Mouse (Mus musculus): Measurements from ENCODE around the gene Klhl2. TPM values are rescaled to one million over a fixed set of nuclear protein-coding genes. Genes with fewer than 3 reads are reported as not detected.

Klhl2 gene
- polyA plus RNA-seq, 1 experiment from 2014 or later: 16.1 TPM

GRCm38 (mm10) chr8:64768645-64769044, 81.2 kb downstream of the Klhl2 start:
- Histone ChIP-seq H3K27me3 (replicated peaks) (no peaks in the 10 kb centered on the region), H3K4me2 (no peak overlapping the region), H3K36me3 (no peaks in the 10 kb centered on the region; the same call in 1 of the 2 replicates), H3K9me3 (replicated peaks) (no peaks in the 10 kb centered on the region), H3K4me1 (replicated peaks) (0 out of 2 replicates have a peak, but pooled peaks cover 3% of the 10 kb centered on the region), H3K4me3 (no peak overlapping the region), H3K27ac (ENCODE audit: poor library complexity, severe bottlenecking) (no peak overlapping the region), H3K9ac (no peak overlapping the region)
- ATAC-seq (ENCODE audit: insufficient number of reproducible peaks, low FRiP score): no peak
- WGBS: 84% methylated on average over 9 of the region's 9 CpGs

- Histone ChIP-seq H3K27me3 (replicated peaks) (no peaks in the 10 kb centered on the region), H3K9me3 (replicated peaks) (no peaks in the 10 kb centered on the region), H3K9ac (no peak overlapping the region), H3K4me1 (replicated peaks) (0 out of 2 replicates have a peak, but pooled peaks cover 3% of the 10 kb centered on the region), H3K4me2 (no peak overlapping the region), H3K4me3 (no peak overlapping the region), H3K36me3 (peaks cover 4% of the 10 kb centered on the region), H3K27ac (ENCODE audit: poor library complexity, severe bottlenecking) (no peak overlapping the region)
- no peak for ATAC-seq (ENCODE audit: insufficient number of reproducible peaks, low FRiP score)
- 94% methylated on average over 9 of the region's 9 CpGs for WGBS
These were observed 82.8 kb downstream of the Klhl2 start for GRCm38 (mm10) chr8:64767047-64767446.

- no peaks in the 10 kb centered on the region for H3K9me3 ChIP-seq (replicated peaks)
- H3K27ac ChIP-seq (ENCODE audit: poor library complexity, severe bottlenecking): no peak overlapping the region
- ATAC-seq (ENCODE audit: insufficient number of reproducible peaks, low FRiP score): no peak
- WGBS: 75% methylated on average over 9 of the region's 9 CpGs
- no peak overlapping the region for H3K4me3 ChIP-seq
- H3K4me1 ChIP-seq (replicated peaks): no peaks in the 10 kb centered on the region
- peaks cover 7% of the 10 kb centered on the region for H3K36me3 ChIP-seq
- no peak overlapping the region for H3K4me2 ChIP-seq
- no peaks in the 10 kb centered on the region for H3K27me3 ChIP-seq (replicated peaks)
- H3K9ac ChIP-seq: no peak overlapping the region
These were observed 85.7 kb downstream of the Klhl2 start for GRCm38 (mm10) chr8:64764075-64764474.

GRCm38 (mm10) chr8:64762751-64763150, 87.1 kb downstream of the Klhl2 start:
- Histone ChIP-seq H3K9me3 (replicated peaks) (no peaks in the 10 kb centered on the region), H3K27ac (ENCODE audit: poor library complexity, severe bottlenecking) (no peak overlapping the region), H3K4me1 (replicated peaks) (no peaks in the 10 kb centered on the region), H3K4me2 (no peak overlapping the region), H3K36me3 (peaks cover 15% of the 10 kb centered on the region), H3K9ac (no peak overlapping the region), H3K4me3 (no peak overlapping the region), H3K27me3 (replicated peaks) (no peaks in the 10 kb centered on the region)
- WGBS: 80% methylated on average over 1 of the region's 1 CpGs
- no peak for ATAC-seq (ENCODE audit: insufficient number of reproducible peaks, low FRiP score)

DNA sequence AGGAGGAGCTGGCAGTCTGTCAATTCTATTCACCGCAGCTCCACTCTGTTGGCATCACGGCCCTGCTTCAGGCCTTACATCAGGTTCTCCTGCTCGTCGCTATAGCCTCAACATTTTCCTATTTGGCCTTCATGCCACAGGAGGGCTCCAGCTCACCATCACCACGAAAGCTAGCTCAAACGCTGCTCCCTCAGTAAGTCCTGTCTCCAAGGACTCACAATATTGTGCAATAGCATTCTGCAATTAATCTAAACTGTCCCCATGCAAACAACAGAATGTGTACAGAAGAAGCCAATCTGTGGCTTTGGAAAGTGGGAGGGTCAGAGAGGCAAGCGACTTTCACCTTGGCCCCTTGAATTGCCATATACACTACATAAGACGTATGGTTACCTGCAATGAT, 88.4 kb downstream of the Klhl2 start:
- Histone ChIP-seq H3K9ac (no peak overlapping the region), H3K4me2 (no peak overlapping the region), H3K4me3 (no peak overlapping the region), H3K9me3 (replicated peaks) (no peaks in the 10 kb centered on the region), H3K36me3 (peaks cover 19% of the 10 kb centered on the region), H3K27me3 (replicated peaks) (no peaks in the 10 kb centered on the region), H3K4me1 (replicated peaks) (no peaks in the 10 kb centered on the region), H3K27ac (ENCODE audit: poor library complexity, severe bottlenecking) (no peak overlapping the region)
- no peak for ATAC-seq (ENCODE audit: insufficient number of reproducible peaks, low FRiP score)
- WGBS: 87% methylated on average over 8 of the region's 8 CpGs

GRCm38 (mm10) chr8:64757956-64758355, 91.9 kb downstream of the Klhl2 start:
- Histone ChIP-seq H3K9ac (no peak overlapping the region), H3K4me2 (no peak overlapping the region), H3K27me3 (replicated peaks) (no peaks in the 10 kb centered on the region), H3K4me3 (no peak overlapping the region), H3K4me1 (replicated peaks) (no peaks in the 10 kb centered on the region), H3K27ac (ENCODE audit: poor library complexity, severe bottlenecking) (no peak overlapping the region), H3K9me3 (replicated peaks) (no peaks in the 10 kb centered on the region), H3K36me3 (peaks cover 29% of the 10 kb centered on the region)
- 93% methylated on average over 15 of the region's 15 CpGs for WGBS
- no peak for ATAC-seq (ENCODE audit: insufficient number of reproducible peaks, low FRiP score)

- WGBS: 75% methylated on average over 10 of the region's 10 CpGs
- Histone ChIP-seq H3K9ac (no peak overlapping the region), H3K36me3 (peaks cover 22% of the 10 kb centered on the region), H3K4me1 (replicated peaks) (no peaks in the 10 kb centered on the region), H3K27ac (ENCODE audit: poor library complexity, severe bottlenecking) (no peak overlapping the region), H3K4me3 (no peak overlapping the region), H3K9me3 (replicated peaks) (no peaks in the 10 kb centered on the region), H3K27me3 (replicated peaks) (no peaks in the 10 kb centered on the region), H3K4me2 (no peak overlapping the region)
- ATAC-seq (ENCODE audit: insufficient number of reproducible peaks, low FRiP score): no peak
These were observed 103.4 kb downstream of the Klhl2 start for GRCm38 (mm10) chr8:64746215-64747058.

DNA sequence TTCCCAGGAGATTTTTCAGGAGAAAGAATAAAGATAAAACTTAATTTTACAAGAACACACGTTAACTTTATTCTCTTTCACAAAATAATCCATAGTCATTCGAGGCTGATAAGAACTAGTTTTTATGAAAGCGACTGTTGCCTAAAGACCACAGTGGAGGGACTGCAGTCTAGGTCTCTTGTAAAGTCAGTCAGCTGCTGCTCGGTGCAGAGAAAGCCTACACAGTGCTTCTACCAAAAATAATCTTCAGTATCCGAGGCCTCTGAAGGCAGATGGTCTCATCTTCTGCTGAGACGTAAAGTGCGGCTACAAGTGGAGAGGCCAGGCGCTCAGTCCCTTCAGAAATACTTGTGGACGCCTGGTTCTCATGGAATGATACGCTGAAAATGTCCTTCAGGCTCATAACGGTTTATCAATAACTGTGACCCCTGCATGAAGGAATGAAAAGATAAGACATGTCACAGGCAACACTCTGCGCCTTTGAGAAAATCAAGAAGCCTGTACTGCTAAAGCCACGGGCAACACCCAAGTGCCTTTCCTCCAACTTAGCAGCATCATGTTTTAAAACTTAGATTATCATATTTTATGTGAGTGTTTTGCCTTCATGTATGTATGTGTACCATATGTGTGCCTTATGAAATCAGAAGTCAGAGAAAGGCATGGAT, 109.1 kb downstream of the Klhl2 start:
- H3K9me3 ChIP-seq (replicated peaks): no peaks in the 10 kb centered on the region
- no peak overlapping the region for H3K4me3 ChIP-seq
- WGBS: 50% methylated on average over 13 of the region's 13 CpGs
- peaks cover 5% of the 10 kb centered on the region for H3K4me1 ChIP-seq (replicated peaks)
- H3K4me2 ChIP-seq: no peak overlapping the region
- ATAC-seq (ENCODE audit: insufficient number of reproducible peaks, low FRiP score): no peak
- no peak overlapping the region for H3K9ac ChIP-seq
- peak overlapping the region; percentile 33; the same call in 1 of the 2 replicates for H3K27ac ChIP-seq (ENCODE audit: poor library complexity, severe bottlenecking)
- H3K27me3 ChIP-seq (replicated peaks): no peaks in the 10 kb centered on the region
- H3K36me3 ChIP-seq: no peaks in the 10 kb centered on the region

DNA sequence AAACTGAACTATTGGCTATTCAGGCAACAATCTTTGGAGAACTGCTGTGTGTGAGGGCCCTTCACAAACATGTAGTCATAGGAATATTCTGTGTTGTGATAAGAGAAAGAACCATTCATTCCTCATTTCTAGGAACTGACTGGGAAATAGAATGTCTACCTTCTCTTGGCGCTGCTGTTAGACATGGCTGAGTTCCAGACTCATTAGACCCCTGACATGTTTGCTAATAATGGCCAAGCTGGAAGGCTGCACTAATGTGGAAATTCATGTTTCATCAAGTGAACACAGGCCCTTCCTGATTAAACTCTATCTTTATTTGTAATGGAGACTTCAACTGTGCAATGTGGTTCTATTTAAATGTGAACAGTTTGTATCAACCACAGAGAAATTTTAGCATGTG, 110.9 kb downstream of the Klhl2 start:
- Histone ChIP-seq H3K9me3 (replicated peaks) (no peaks in the 10 kb centered on the region), H3K4me2 (no peak overlapping the region), H3K9ac (no peak overlapping the region), H3K27me3 (replicated peaks) (no peaks in the 10 kb centered on the region), H3K4me1 (replicated peaks) (peaks cover 12% of the 10 kb centered on the region), H3K27ac (ENCODE audit: poor library complexity, severe bottlenecking) (no peak overlapping the region), H3K4me3 (no peak overlapping the region), H3K36me3 (no peaks in the 10 kb centered on the region)
- WGBS: 86% methylated on average over 1 of the region's 1 CpGs
- ATAC-seq (ENCODE audit: insufficient number of reproducible peaks, low FRiP score): no peak

DNA sequence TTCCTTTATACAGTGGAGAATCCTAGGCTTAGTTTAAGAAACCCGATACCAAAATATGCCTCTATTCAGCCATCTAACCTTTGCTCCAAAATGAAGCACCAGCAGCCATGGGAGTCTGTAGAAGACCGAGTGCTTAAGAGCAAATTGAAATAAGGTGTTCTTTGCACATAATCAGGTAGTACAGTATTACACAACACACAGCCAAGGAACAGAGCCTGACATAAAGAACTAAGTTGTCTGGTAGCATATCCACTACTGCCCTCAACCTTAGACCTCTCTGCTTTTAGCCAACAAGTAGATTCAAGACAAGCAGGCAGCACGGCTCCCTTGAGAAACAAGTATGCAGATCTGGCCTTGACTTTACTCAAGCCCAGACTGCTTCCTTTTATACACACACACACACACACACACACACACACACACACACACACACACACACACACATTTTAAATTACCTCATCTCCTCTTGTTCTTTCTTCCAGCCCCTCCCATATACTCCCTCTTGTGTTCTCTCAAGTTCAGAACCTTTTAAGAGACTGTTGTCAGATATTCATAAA, 113.0 kb downstream of the Klhl2 start:
- Histone ChIP-seq H3K27ac (ENCODE audit: poor library complexity, severe bottlenecking) (no peak overlapping the region), H3K36me3 (no peaks in the 10 kb centered on the region), H3K9me3 (replicated peaks) (no peaks in the 10 kb centered on the region), H3K27me3 (replicated peaks) (no peaks in the 10 kb centered on the region), H3K4me3 (no peak overlapping the region), H3K4me1 (replicated peaks) (peaks cover 21% of the 10 kb centered on the region), H3K9ac (no peak overlapping the region), H3K4me2 (no peak overlapping the region)
- 83% methylated on average over 3 of the region's 3 CpGs for WGBS
- ATAC-seq (ENCODE audit: insufficient number of reproducible peaks, low FRiP score): no peak

DNA sequence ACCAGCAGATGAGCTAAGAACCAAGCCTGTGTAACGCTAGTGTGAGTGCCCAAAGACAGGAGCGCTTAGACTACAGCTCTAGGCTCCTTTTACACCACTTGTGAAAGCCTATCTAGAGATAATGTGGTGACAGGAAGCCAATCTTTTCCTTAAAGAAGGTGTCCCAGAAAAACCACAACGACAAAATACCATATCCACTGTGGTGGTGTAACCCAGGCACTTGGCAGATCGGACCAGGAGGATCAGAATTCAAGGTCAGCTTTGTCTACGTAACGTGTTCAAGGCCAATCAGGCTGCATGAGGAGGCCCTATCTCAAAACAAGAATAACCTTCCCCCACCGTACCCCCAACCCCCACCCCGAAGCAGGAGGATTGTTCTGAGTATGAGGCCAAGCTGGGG, 114.7 kb downstream of the Klhl2 start:
- H3K27me3 ChIP-seq (replicated peaks): no peaks in the 10 kb centered on the region
- H3K4me1 ChIP-seq (replicated peaks): peaks cover 16% of the 10 kb centered on the region
- H3K4me2 ChIP-seq: no peak overlapping the region
- H3K9me3 ChIP-seq (replicated peaks): no peaks in the 10 kb centered on the region
- no peak overlapping the region for H3K27ac ChIP-seq (ENCODE audit: poor library complexity, severe bottlenecking)
- H3K36me3 ChIP-seq: peaks cover 7% of the 10 kb centered on the region
- WGBS: 56% methylated on average over 8 of the region's 8 CpGs
- no peak for ATAC-seq (ENCODE audit: insufficient number of reproducible peaks, low FRiP score)
- no peak overlapping the region for H3K4me3 ChIP-seq
- H3K9ac ChIP-seq: no peak overlapping the region

Measured in heart, embryonic 12.5 days (tissue).